Comparison of ENCODE assay signal across 8 mouse cellular contexts in the genomic region with DNA sequence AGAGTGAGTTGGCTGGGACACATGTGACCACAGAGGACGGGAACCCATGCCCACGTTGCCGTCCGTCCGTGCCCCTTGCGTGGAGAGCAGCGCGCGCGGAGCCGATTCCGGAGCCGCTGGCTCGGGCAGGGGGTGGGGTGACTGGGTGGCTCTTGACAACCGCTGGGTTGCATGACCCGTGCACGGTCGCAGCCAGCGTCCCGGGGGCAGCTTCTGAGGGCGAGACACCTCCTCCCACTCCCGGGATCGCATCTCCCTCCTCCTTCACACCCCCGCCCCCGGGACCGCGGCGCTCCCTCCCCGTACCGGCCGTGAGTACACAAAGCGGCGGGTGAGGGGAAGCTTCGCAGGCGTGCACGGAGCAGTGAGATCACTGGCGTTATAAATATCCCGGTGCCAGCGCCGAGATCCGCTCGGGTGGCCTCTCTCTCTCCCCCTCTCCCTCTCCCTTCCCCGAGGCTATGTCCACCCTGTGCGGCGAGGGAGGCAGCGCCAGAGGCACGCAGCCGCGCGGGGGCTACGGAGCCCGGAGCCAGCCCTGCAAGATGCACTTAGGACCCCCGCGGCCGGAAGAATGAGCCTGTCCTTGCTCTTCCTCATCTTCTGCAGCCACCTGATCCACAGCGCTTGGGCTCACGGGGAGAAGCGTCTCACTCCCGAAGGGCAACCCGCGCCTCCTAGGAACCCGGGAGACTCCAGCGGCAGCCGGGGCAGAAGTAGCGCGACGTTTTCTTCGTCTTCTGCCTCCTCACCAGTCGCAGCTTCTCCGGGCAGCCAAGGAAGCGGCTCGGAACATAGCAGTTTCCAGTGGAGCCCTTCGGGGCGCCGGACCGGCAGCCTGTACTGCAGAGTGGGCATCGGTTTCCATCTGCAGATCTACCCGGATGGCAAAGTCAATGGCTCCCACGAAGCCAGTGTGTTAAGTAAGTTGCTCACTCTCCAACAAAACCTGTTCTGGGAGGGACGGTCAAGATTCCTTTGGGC. TPM values are rescaled to one million over a fixed set of nuclear protein-coding genes. Genes with fewer than 3 reads are reported as not detected.
DNase-seq lines count a peak whose midpoint lies in the region; ATAC-seq and TF ChIP-seq lines count a peak whose summit lies in the region.

Gene Fgf5 (plus strand): TSS at position 347 of the 984 bp plus-strand sequence.

- H3K9me3 ChIP-seq in embryonic facial prominence, embryonic 10.5 days = no peaks in the 10 kb centered on the region
- no peaks in the 10 kb centered on the region for H3K9me3 ChIP-seq in heart, embryonic 16.5 days (replicated peaks; ENCODE audit: control insufficient read depth, low read length)
- H3K9me3 ChIP-seq in stomach, embryonic 14.5 days (ENCODE audit: control insufficient read depth, low read depth, low read length) = no peaks in the 10 kb centered on the region

- no peaks in the 10 kb centered on the region for H3K27me3 ChIP-seq in C2C12 (ENCODE audit: control insufficient read depth, insufficient read depth, insufficient read length)
- peaks cover 89% of the 10 kb centered on the region for H3K27me3 ChIP-seq in embryonic facial prominence, embryonic 10.5 days (replicated peaks; ENCODE audit: low read depth, poor library complexity, severe bottlenecking)
- peaks cover 29% of the 10 kb centered on the region for H3K27me3 ChIP-seq in heart, embryonic 16.5 days (ENCODE audit: control insufficient read depth, insufficient read depth, low read length)
- peaks cover 10% of the 10 kb centered on the region for H3K27me3 ChIP-seq in stomach, embryonic 14.5 days (ENCODE audit: control insufficient read depth, insufficient read depth, low read length)

- H3K36me3 ChIP-seq in C2C12 (ENCODE audit: control insufficient read depth, insufficient read depth) = no peaks in the 10 kb centered on the region
- H3K36me3 ChIP-seq in embryonic facial prominence, embryonic 10.5 days (replicated peaks) = no peaks in the 10 kb centered on the region
- no peaks in the 10 kb centered on the region for H3K36me3 ChIP-seq in heart, embryonic 16.5 days (ENCODE audit: control insufficient read depth, insufficient read depth)
- H3K36me3 ChIP-seq in stomach, embryonic 14.5 days (ENCODE audit: control insufficient read depth, insufficient read depth, low read length) = no peaks in the 10 kb centered on the region

- H3K79me2 ChIP-seq in C2C12 (ENCODE audit: control insufficient read depth, insufficient read depth) = no peaks in the 10 kb centered on the region

- peaks cover 23% of the 10 kb centered on the region for H3K4me1 ChIP-seq in embryonic facial prominence, embryonic 10.5 days
- H3K4me1 ChIP-seq in heart, embryonic 16.5 days (ENCODE audit: control insufficient read depth, insufficient read depth, low read length) = peaks cover 6% of the 10 kb centered on the region
- H3K4me1 ChIP-seq in stomach, embryonic 14.5 days (ENCODE audit: control insufficient read depth, insufficient read depth, low read length) = 0 out of 2 replicates have a peak, but pooled peaks cover 5% of the 10 kb centered on the region

- peak within 1 kb of the TSS; percentile 61; the same call in 1 of the 2 replicates for H3K27ac ChIP-seq in embryonic facial prominence, embryonic 10.5 days (replicated peaks)
- H3K27ac ChIP-seq in heart, embryonic 16.5 days (ENCODE audit: low read length) = no peak within 1 kb of the TSS
- H3K27ac ChIP-seq in stomach, embryonic 14.5 days (ENCODE audit: low read length) = no peak within 1 kb of the TSS

- peak within 1 kb of the TSS; percentile 69 for H3ac ChIP-seq in C2C12 (ENCODE audit: control insufficient read depth, insufficient read length, low read depth)

- no peak within 1 kb of the TSS for H3K4me3 ChIP-seq in C2C12 (ENCODE audit: insufficient read depth, poor library complexity, severe bottlenecking)
- H3K4me3 ChIP-seq in embryonic facial prominence, embryonic 10.5 days = peak within 1 kb of the TSS; percentile 74
- H3K4me3 ChIP-seq in heart, embryonic 16.5 days (ENCODE audit: low read length) = peak within 1 kb of the TSS; percentile 72
- H3K4me3 ChIP-seq in stomach, embryonic 14.5 days (ENCODE audit: low read depth, low read length) = peak within 1 kb of the TSS; percentile 50

- no peak for TF ChIP-seq CTCF in C2C12 (IDR thresholded peaks at IDR 0.05; ENCODE audit: control insufficient read depth, insufficient read depth, insufficient read length)

- H3K9ac ChIP-seq in heart, embryonic 16.5 days (ENCODE audit: low read length) = peak within 1 kb of the TSS; percentile 74
- no peak within 1 kb of the TSS; the same call in 1 of the 2 replicates for H3K9ac ChIP-seq in stomach, embryonic 14.5 days (replicated peaks; ENCODE audit: low read depth, low read length)

- DNase-seq in R1 (ENCODE audit: low read depth, low spot score) = peak; percentile 53
- DNase-seq in embryonic facial prominence, embryonic 10.5 days (ENCODE audit: low spot score) = peak; percentile 69
- peak; percentile 12 to 36 for DNase-seq in layer of hippocampus, postnatal 14 days (ENCODE audit: low spot score in 2 of 2)
- DNase-seq in mesoderm, embryonic 11.5 days (ENCODE audit: low read depth, low spot score) = peak; percentile 62

- H3K79me3 ChIP-seq in C2C12 (ENCODE audit: low read depth) = no peaks in the 10 kb centered on the region

- peak; percentile 92 for ATAC-seq in heart, embryonic 16.5 days (replicated peaks; ENCODE audit: extremely low read depth, insufficient read depth, low FRiP score)
- ATAC-seq in stomach, embryonic 14.5 days (ENCODE audit: insufficient number of reproducible peaks, insufficient read depth, low FRiP score, low read depth) = peak; percentile 70
- ATAC-seq in erythroblast, adult 5-6 weeks (replicated peaks; ENCODE audit: low FRiP score, poor library complexity, severe bottlenecking) = no peak

- H3K4me2 ChIP-seq in heart, embryonic 16.5 days (ENCODE audit: low read depth, low read length) = peak within 1 kb of the TSS; percentile 99
- peak within 1 kb of the TSS; percentile 98 for H3K4me2 ChIP-seq in stomach, embryonic 14.5 days (replicated peaks; ENCODE audit: low read depth, low read length)

- WGBS in embryonic facial prominence, embryonic 10.5 days = under 1% methylated on average over 80 of the region's 80 CpGs
- WGBS in heart, embryonic 16.5 days = under 1% methylated on average over 69 of the region's 80 CpGs
- under 1% methylated on average over 80 of the region's 80 CpGs for whole genome bisulfite sequencing in stomach, embryonic 14.5 days

TF ChIP-seq in C2C12, 6 proteins besides CTCF, POLR2A, EP300 and RAD21:
- TF ChIP-seq MYOD1 (IDR thresholded peaks at IDR 0.05; ENCODE audit: control insufficient read depth, insufficient read length, low read depth) = no peak
- TF ChIP-seq USF1 (IDR thresholded peaks at IDR 0.05; ENCODE audit: low read depth) = no peak
- no peak for TF ChIP-seq CEBPB (IDR thresholded peaks at IDR 0.05; ENCODE audit: low read depth)
- no peak for TF ChIP-seq FOSL1 (IDR thresholded peaks at IDR 0.05; ENCODE audit: insufficient read depth, low read length, poor library complexity, severe bottlenecking)
- no peak for TF ChIP-seq MAX (IDR thresholded peaks at IDR 0.05)
- no peak for TF ChIP-seq MYOG (IDR thresholded peaks at IDR 0.05; ENCODE audit: control insufficient read depth, extremely low read depth, insufficient read length)

RNA-seq across cellular contexts. Expression of gene Fgf5, which starts in this region (rescaled TPM):
- 0.63 TPM for polyA plus RNA-seq in C2C12 (2012; fragmentation: generic; extraction: Trizol)
- polyA plus RNA-seq in embryonic facial prominence, embryonic 10.5 days (2016; fragmentation: Nextera tagmentation; extraction: Ambion mirVana) = 0.52 and 0.65 TPM in 2 replicates
- polyA plus RNA-seq in heart, embryonic 16.5 days (2015; fragmentation: Nextera tagmentation; extraction: Ambion mirVana) = 0.08 and 0.35 TPM in 2 replicates
- 1 to 10 TPM; 4.4 to 5.6 TPM for total RNA-seq in layer of hippocampus, postnatal 14 days (2021)
- 3.6 and 4.1 TPM in 2 replicates for polyA plus RNA-seq in stomach, embryonic 14.5 days (2014; fragmentation: Nextera tagmentation; extraction: Ambion mirVana)
- total RNA-seq in erythroblast, adult 5-6 weeks (2015; ENCODE audit: low replicate concordance) = not detected in 2 replicates
- total RNA-seq in erythroblast, adult 5-6 weeks (2017; ENCODE audit: low replicate concordance) = not detected in 2 replicates

Comparison
In these comparisons a context has a peak if more than half of its experiments do, and no peak if none do; other contexts are left out.
1. RNA of gene Fgf5 (total RNA-seq): 4.4 to 5.6 TPM in layer of hippocampus, postnatal 14 days; not detected in erythroblast, adult 5-6 weeks; every median in the first group is over 4 times any median in the second.
2. Peak in DNase-seq, H3K4me3 ChIP-seq and H3K27ac ChIP-seq in embryonic facial prominence, embryonic 10.5 days; RNA of the gene not detected or under 1 TPM.
3. Peak in ATAC-seq, H3K4me3 ChIP-seq, H3K9ac ChIP-seq and H3K4me2 ChIP-seq in heart, embryonic 16.5 days; RNA of the gene not detected or under 1 TPM.
4. Peak in every context shown above with its lines, with median percentiles within 50 percentile points of each other: DNase-seq.